Mouse (Mus musculus) midbrain, postnatal 0 days (tissue): Measurements from ENCODE around the gene Cfap61. TPM values are rescaled to one million over a fixed set of nuclear protein-coding genes. Genes with fewer than 3 reads are reported as not detected.
A peak's percentile ranks its signal among the peaks of the same experiment; 100 is the strongest.

Source experiments
- ATAC-seq: fragments of 200-750 bp; cut with Nextera tagmentation; 2 replicates; pipeline ENCODE4 v1.8.0; 2017; ENCODE audit warnings: moderate number of reproducible peaks, mild to moderate bottlenecking, moderate TSS enrichment, moderate library complexity; ENCODE audit not compliant: low FRiP score
- DNase-seq: peaks from one replicate; pipeline ENCODE4 v3.0.0-alpha.2; 2015; ENCODE audit warnings: low spot score
- H3K27ac ChIP-seq: fragments of 300-500 bp; sonication (generic); 2 replicates; pipeline ENCODE4 v1.5.1; 2014; ENCODE audit warnings: low read depth, mild to moderate bottlenecking, low read length, mixed read lengths
- H3K27me3 ChIP-seq: fragments of 300-500 bp; sonication (generic); 2 replicates; pipeline ENCODE4 v1.6.1; 2014; ENCODE audit warnings: low read length, control low read depth, mixed read lengths; ENCODE audit not compliant: insufficient read depth
- H3K36me3 ChIP-seq: fragments of 300-500 bp; sonication (generic); 2 replicates; pipeline ENCODE4 v1.6.1; 2014; ENCODE audit warnings: low read length, control low read depth, mixed read lengths; ENCODE audit not compliant: insufficient read depth
- H3K4me1 ChIP-seq: fragments of 300-500 bp; sonication (generic); 2 replicates; pipeline ENCODE4 v1.6.1; 2014; ENCODE audit warnings: mild to moderate bottlenecking, control low read depth, antibody characterized with exemption, low read length, mixed read lengths; ENCODE audit not compliant: insufficient read depth
- H3K4me2 ChIP-seq: fragments of 300-500 bp; sonication (generic); 2 replicates; pipeline ENCODE4 v1.6.1; 2014; ENCODE audit warnings: low read depth, mild to moderate bottlenecking, low read length, mixed read lengths; ENCODE audit not compliant: poor library complexity, severe bottlenecking
- H3K4me3 ChIP-seq: fragments of 300-500 bp; sonication (generic); 2 replicates; pipeline ENCODE4 v1.5.1; 2014; ENCODE audit warnings: low read depth, mild to moderate bottlenecking, low read length, moderate library complexity
- H3K9ac ChIP-seq: fragments of 300-500 bp; sonication (generic); replicated peaks from 2 replicates; pipeline ENCODE4 v1.6.1; 2014; ENCODE audit warnings: mild to moderate bottlenecking, low read length, moderate library complexity, mixed read lengths; ENCODE audit not compliant: poor library complexity, severe bottlenecking
- H3K9me3 ChIP-seq: fragments of 300-500 bp; sonication (generic); 2 replicates; pipeline ENCODE4 v1.6.1; 2016; ENCODE audit warnings: low read length, control low read depth
- CTCF ChIP-seq: IDR thresholded peaks from 2 replicates; pipeline ENCODE4 v1.5.1; 2016; ENCODE audit warnings: antibody characterized with exemption, mild to moderate bottlenecking
- WGBS: fragments of 180-500 bp; shearing (Covaris S2); extraction: QIAGEN DNeasy Blood & Tissue Kit; methylation state at CpG from one replicate; pipeline ENCODE4 v1.1.7; 2014; 5-methylcytosine and 5-hydroxymethylcytosine counted together
- polyA plus RNA-seq: library from polyadenylated mRNA; unstranded; fragments of >200 nt; fragmentation: Nextera tagmentation; extraction: Ambion mirVana; gene quantifications from 2 replicates; pipeline ENCODE4 v1.2.1, GENCODE M21; 2015
- total RNA-seq: library from RNA; depleted of rRNA; stranded (reverse); fragments of >200 nt; gene quantifications from 2 replicates; pipeline ENCODE4 v1.2.3, GENCODE M21; 2014

Gene Cfap61
- total and polyA plus RNA-seq, 2 experiments from 2014 or later = 2.5 to 3.7 TPM

GRCm38 (mm10) chr2:145972571-145972970 lies 38.0 kb downstream of the Cfap61 start:
- Histone ChIP-seq H3K36me3 (no peaks in the 10 kb centered on the region), H3K4me2 (no peak overlapping the region), H3K27ac (no peak overlapping the region), H3K9ac (no peak overlapping the region), H3K27me3 (no peaks in the 10 kb centered on the region), H3K9me3 (no peaks in the 10 kb centered on the region), H3K4me1 (no peaks in the 10 kb centered on the region), H3K4me3 (no peak overlapping the region)
- DNase-seq (no peak), ATAC-seq (no peak)
- 93% methylated on average over 4 of the region's 4 CpGs for WGBS
- no peak for TF ChIP-seq CTCF

GRCm38 (mm10) chr2:145979616-145980015 lies 45.0 kb downstream of the Cfap61 start:
- no peaks in the 10 kb centered on the region for H3K27me3 ChIP-seq
- WGBS = 34% methylated on average over 4 of the region's 4 CpGs
- ATAC-seq = no peak

GRCm38 (mm10) chr2:145980881-145981280 lies 46.3 kb downstream of the Cfap61 start:
- H3K27ac ChIP-seq = no peak overlapping the region
- H3K27me3 ChIP-seq = no peaks in the 10 kb centered on the region
- H3K4me3 ChIP-seq = no peak overlapping the region
- ATAC-seq (no peak), DNase-seq (no peak)
- 0 out of 2 replicates have a peak, but pooled peaks cover 7% of the 10 kb centered on the region for H3K4me1 ChIP-seq
- no peaks in the 10 kb centered on the region for H3K36me3 ChIP-seq
- 72% methylated on average over 9 of the region's 9 CpGs for WGBS
- no peaks in the 10 kb centered on the region for H3K9me3 ChIP-seq
- TF ChIP-seq CTCF = no peak
- H3K9ac ChIP-seq = no peak overlapping the region
- H3K4me2 ChIP-seq = no peak overlapping the region

More at GRCm38 (mm10) chr2:145979616-145980015, 45.0 kb downstream of the Cfap61 start:
- H3K4me3 ChIP-seq = no peak overlapping the region
- H3K4me2 ChIP-seq = no peak overlapping the region
- DNase-seq = no peak
- H3K9ac ChIP-seq = no peak overlapping the region
- 0 out of 2 replicates have a peak, but pooled peaks cover 7% of the 10 kb centered on the region for H3K4me1 ChIP-seq
- no peaks in the 10 kb centered on the region for H3K9me3 ChIP-seq
- no peaks in the 10 kb centered on the region for H3K36me3 ChIP-seq
- no peak for TF ChIP-seq CTCF
- no peak overlapping the region for H3K27ac ChIP-seq

- 13% methylated on average over 6 of the region's 6 CpGs for WGBS
- H3K4me2 ChIP-seq = no peak overlapping the region
- H3K27me3 ChIP-seq = no peaks in the 10 kb centered on the region
- no peak overlapping the region for H3K4me3 ChIP-seq
- no peak overlapping the region for H3K9ac ChIP-seq
- DNase-seq (peak; percentile 68), ATAC-seq (0 out of 2 replicates have a peak, but pooled peaks have one; percentile 54)
- 0 out of 2 replicates have a peak, but pooled peaks cover 7% of the 10 kb centered on the region for H3K4me1 ChIP-seq
- peak overlapping the region; percentile 67 for H3K27ac ChIP-seq
- TF ChIP-seq CTCF = peak; percentile 18; the same call in 1 of the 2 replicates
- H3K36me3 ChIP-seq = no peaks in the 10 kb centered on the region
- no peaks in the 10 kb centered on the region for H3K9me3 ChIP-seq
Observed at GRCm38 (mm10) chr2:145981699-145982112, 47.1 kb downstream of the Cfap61 start.

- no peak overlapping the region for H3K9ac ChIP-seq
- no peak for TF ChIP-seq CTCF
- no peak overlapping the region for H3K27ac ChIP-seq
- H3K36me3 ChIP-seq = no peaks in the 10 kb centered on the region
- ATAC-seq (no peak), DNase-seq (no peak)
- H3K9me3 ChIP-seq = no peaks in the 10 kb centered on the region
- H3K4me3 ChIP-seq = no peak overlapping the region
- H3K4me2 ChIP-seq = no peak overlapping the region
- 54% methylated on average over 9 of the region's 9 CpGs for WGBS
- H3K27me3 ChIP-seq = no peaks in the 10 kb centered on the region
- H3K4me1 ChIP-seq = 0 out of 2 replicates have a peak, but pooled peaks cover 7% of the 10 kb centered on the region
Observed at GRCm38 (mm10) chr2:145982317-145983045, 47.9 kb downstream of the Cfap61 start.

GRCm38 (mm10) chr2:145987757-145988156 lies 53.2 kb downstream of the Cfap61 start:
- Histone ChIP-seq H3K4me3 (no peak overlapping the region), H3K27ac (no peak overlapping the region), H3K9ac (no peak overlapping the region), H3K36me3 (no peaks in the 10 kb centered on the region), H3K4me1 (no peaks in the 10 kb centered on the region), H3K27me3 (no peaks in the 10 kb centered on the region), H3K4me2 (no peak overlapping the region), H3K9me3 (no peaks in the 10 kb centered on the region)
- no peak for DNase-seq
- ATAC-seq = no peak
- TF ChIP-seq CTCF = no peak
- WGBS = 72% methylated on average over 2 of the region's 2 CpGs
